Mouse (Mus musculus): Measurements from ENCODE around the gene Zfp296.
"Not testable (repeated sequence)": the region's sequence is repeated elsewhere in the genome, so short reads cannot be mapped to it uniquely, and the experiment has no call there.

Zfp296 gene

GRCm38 (mm10) chr7:19562643-19563410, 14.3 kb upstream of the Zfp296 start, which contains the start of gene Ppp1r37:
Gene Ppp1r37, minus strand, starts transcription at chr7:19563076.
- no peak for DNase-seq

GRCm38 (mm10) chr7:19563884-19564283, 13.2 kb upstream of the Zfp296 start:
- no peak for DNase-seq

GRCm38 (mm10) chr7:19564455-19564854, 12.6 kb upstream of the Zfp296 start:
- peak; percentile 22 for DNase-seq

GRCm38 (mm10) chr7:19565803-19566202, 11.3 kb upstream of the Zfp296 start:
- no peak for DNase-seq

- no peak for DNase-seq
These were observed 9.7 kb upstream of the Zfp296 start for GRCm38 (mm10) chr7:19567426-19567825.

- DNase-seq, result no peak
These were observed 7.4 kb upstream of the Zfp296 start for GRCm38 (mm10) chr7:19569647-19570046.

GRCm38 (mm10) chr7:19572926-19573775, 3.9 kb upstream of the Zfp296 start:
- DNase-seq, result peak; percentile 86

- no peak for DNase-seq
These were observed 3.3 kb upstream of the Zfp296 start for GRCm38 (mm10) chr7:19573776-19574140.

- DNase-seq, result no peak
These were observed 1.5 kb upstream of the Zfp296 start for GRCm38 (mm10) chr7:19575559-19575958.

- DNase-seq, result no peak
These were observed 859 bp downstream of the Zfp296 start for GRCm38 (mm10) chr7:19577877-19578414.

GRCm38 (mm10) chr7:19578436-19578835, 1.3 kb downstream of the Zfp296 start:
- no peak for DNase-seq

GRCm38 (mm10) chr7:19579751-19580150, 2.7 kb downstream of the Zfp296 start:
- DNase-seq, result no peak

- DNase-seq, result no peak
These were observed 3.5 kb downstream of the Zfp296 start for GRCm38 (mm10) chr7:19580634-19581033.

GRCm38 (mm10) chr7:19586269-19586668, 9.2 kb downstream of the Zfp296 start:
- no peak for DNase-seq

- peak; percentile 60 for DNase-seq
These were observed 12.1 kb downstream of the Zfp296 start for GRCm38 (mm10) chr7:19589207-19589606.

- peak; percentile 70 for DNase-seq
These were observed 12.8 kb downstream of the Zfp296 start for GRCm38 (mm10) chr7:19589917-19590316.

- no peak for DNase-seq
These were observed 16.1 kb downstream of the Zfp296 start for GRCm38 (mm10) chr7:19593061-19593730.

GRCm38 (mm10) chr7:19600562-19600961, 23.5 kb downstream of the Zfp296 start:
- no peak for DNase-seq

- DNase-seq, result no peak
These were observed 26.0 kb downstream of the Zfp296 start for GRCm38 (mm10) chr7:19603055-19603454.

GRCm38 (mm10) chr7:19603849-19604605, 26.9 kb downstream of the Zfp296 start, which contains the start of gene Clasrp:
Gene Clasrp, minus strand, starts transcription at chr7:19604486.
- DNase-seq, result peak; percentile 97

- not testable (repeated sequence) for DNase-seq
These were observed 27.6 kb downstream of the Zfp296 start for GRCm38 (mm10) chr7:19604606-19605214.

GRCm38 (mm10) chr7:19607291-19607690, 30.2 kb downstream of the Zfp296 start:
- no peak for DNase-seq
